Mouse (Mus musculus) large intestine, adult 2 months (tissue): Measurements from ENCODE around the gene Psmc4. TPM values are rescaled to one million over a fixed set of nuclear protein-coding genes. Genes with fewer than 3 reads are reported as not detected.
A peak's percentile ranks its signal among the peaks of the same experiment; 100 is the strongest.

Experiments
- DNase-seq: peaks from one replicate; pipeline ENCODE4 v3.0.0-alpha.2; 2012; ENCODE audit warnings: low read depth, low spot score
- WGBS: fragments of 180-500 bp; shearing (Covaris S2); methylation state at CpG from one replicate; pipeline ENCODE4 v1.1.7; 2018; 5-methylcytosine and 5-hydroxymethylcytosine counted together
- polyA plus RNA-seq: library from polyadenylated mRNA; depleted of rRNA; stranded (reverse); fragments of >200 nt; gene quantifications from 2 replicates; pipeline ENCODE4 v1.2.3, GENCODE M21; 2012; rRNA removed

Gene Psmc4
- 124 and 133 TPM in 2 replicates for polyA plus RNA-seq

GRCm38 (mm10) chr7:28049476-28050409 lies at the start of gene Psmc4:
Gene Psmc4 (minus strand): TSS chr7:28050101.
- DNase-seq = peak; percentile 96
- under 1% methylated on average over 52 of the region's 52 CpGs for WGBS

DNA sequence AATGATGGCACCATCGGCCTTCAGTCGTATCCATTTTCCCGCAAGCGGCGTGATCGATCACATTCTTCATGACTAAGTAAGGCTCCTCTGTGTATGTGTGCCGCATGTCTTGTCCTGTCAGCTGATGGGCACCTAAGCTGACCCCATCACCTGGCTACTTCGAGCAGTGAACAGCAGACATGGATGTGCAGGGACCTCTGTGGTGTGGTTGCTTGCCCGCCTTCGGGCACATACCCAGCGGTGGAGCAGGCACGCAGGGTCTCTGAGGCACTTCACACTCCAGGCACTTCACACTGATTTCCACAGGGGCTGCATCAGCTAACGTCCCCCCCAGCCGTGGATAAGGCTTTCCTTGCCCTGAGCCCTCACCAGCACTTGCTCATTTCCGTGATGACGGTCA lies 49.2 kb upstream of the Psmc4 start:
- no peak for DNase-seq
- 95% methylated on average over 16 of the region's 16 CpGs for WGBS

GRCm38 (mm10) chr7:28093541-28093940 lies 43.6 kb upstream of the Psmc4 start:
- WGBS = 51% methylated on average over 11 of the region's 11 CpGs
- DNase-seq = no peak

- no peak for DNase-seq
- WGBS = 87% methylated on average over 16 of the region's 16 CpGs
Measured at GRCm38 (mm10) chr7:28086236-28086635, 36.3 kb upstream of the Psmc4 start.

DNA sequence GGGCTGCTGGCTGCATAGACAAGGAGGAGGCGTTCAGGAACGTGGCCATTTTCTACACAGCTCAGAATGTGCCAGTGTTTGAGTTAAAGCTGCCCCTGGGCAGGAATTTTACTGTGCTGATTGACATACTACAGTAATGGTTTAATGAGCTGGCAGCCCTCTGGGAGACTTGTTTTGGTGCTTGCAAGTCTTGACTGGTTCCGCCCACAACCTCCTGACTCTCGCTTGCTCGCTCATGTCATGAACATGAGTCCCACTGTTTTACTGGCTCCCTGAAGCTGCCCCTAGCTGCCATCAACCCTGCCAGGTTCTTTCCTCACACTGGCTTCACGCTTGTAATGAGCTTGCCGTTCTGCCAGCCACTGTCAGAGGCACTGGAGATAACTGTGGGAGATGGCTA lies 34.3 kb upstream of the Psmc4 start:
- no peak for DNase-seq
- WGBS = 70% methylated on average over 7 of the region's 7 CpGs

DNA sequence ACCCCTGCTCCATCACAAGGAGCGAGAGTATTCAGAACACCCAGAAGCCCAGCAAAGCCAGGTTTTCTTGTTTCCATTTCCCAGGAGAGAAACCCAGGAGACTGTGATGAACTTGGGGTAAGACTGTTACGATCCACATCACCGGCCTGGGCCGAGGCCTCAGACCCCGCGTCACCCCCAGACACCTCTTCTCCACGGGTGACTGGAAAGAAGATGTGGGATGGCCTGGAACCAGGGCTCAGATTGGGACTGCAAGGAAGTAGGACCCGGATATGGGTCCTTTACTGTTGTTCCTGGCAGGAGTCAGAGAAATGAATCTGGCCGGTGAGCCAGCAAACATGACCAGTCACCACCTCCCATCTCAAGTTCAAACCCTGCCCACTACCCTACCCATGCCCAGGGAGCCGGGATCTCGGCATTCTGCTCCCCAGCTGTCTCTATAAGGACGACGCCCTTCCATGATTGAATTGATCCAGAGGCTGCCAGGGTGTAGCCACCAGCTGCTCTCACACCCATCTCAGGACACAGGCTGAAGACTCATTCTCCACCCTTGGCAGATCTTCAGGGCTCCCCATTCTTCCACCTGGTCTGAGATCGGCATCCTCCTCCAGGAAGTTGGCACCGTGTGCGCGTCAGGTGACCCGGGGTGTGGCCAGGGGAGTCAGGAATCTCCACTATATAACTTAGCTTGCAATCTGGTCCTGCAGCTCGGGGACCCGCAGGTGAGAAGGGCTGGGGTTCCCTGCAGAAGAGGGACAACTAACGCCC lies 20.8 kb upstream of the Psmc4 start, which contains the start of gene Fcgbp:
Gene Fcgbp (plus strand): TSS at position 706 of the 768 bp plus-strand sequence.
- 42% methylated on average over 21 of the region's 21 CpGs for WGBS
- peak; percentile 72 for DNase-seq

- WGBS = 40% methylated on average over 3 of the region's 3 CpGs
- no peak for DNase-seq
Measured at GRCm38 (mm10) chr7:28069546-28070172, 19.8 kb upstream of the Psmc4 start.

DNA sequence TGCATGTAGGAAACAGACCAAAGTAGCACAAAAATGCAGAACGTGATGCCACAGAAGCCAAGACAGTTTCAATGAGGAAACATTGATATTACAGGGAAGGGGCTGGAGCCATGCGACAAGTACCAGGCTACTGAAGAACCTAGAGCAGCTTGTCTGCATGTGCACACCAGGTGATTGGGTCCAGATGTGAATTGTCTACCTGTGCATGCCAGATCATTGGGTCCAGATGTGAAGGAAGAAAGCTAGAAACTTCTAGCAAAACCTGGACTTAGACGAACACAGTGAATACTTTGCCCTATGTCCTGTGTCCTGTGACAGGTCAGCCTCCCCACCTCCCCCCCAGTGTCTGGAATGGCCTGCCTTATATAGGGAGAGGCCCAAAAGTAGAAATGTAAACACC lies 18.8 kb upstream of the Psmc4 start:
- 71% methylated on average over 3 of the region's 3 CpGs for WGBS
- no peak for DNase-seq

DNA sequence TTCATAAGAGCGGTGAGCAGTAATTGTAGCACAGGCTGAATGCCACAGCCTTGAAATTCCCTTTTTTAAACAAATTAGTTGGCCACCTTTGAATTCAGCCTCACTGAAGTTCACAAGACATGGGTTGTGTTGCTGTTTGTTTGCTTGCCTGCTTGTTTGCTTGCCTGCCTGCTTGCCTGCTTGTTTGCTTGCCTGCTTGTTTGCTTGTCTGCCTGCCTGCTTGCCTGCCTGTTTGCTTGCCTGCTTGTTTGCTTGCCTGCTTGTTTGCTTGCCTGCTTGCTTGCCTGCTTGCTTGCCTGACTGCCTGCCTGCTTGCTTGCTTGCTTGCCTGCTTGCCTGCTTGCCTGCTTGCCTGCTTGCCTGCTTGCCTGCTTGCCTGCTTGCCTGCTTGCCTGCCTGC lies 10.1 kb upstream of the Psmc4 start:
- no peak for DNase-seq
- 95% methylated on average over 1 of the region's 1 CpGs for WGBS

DNA sequence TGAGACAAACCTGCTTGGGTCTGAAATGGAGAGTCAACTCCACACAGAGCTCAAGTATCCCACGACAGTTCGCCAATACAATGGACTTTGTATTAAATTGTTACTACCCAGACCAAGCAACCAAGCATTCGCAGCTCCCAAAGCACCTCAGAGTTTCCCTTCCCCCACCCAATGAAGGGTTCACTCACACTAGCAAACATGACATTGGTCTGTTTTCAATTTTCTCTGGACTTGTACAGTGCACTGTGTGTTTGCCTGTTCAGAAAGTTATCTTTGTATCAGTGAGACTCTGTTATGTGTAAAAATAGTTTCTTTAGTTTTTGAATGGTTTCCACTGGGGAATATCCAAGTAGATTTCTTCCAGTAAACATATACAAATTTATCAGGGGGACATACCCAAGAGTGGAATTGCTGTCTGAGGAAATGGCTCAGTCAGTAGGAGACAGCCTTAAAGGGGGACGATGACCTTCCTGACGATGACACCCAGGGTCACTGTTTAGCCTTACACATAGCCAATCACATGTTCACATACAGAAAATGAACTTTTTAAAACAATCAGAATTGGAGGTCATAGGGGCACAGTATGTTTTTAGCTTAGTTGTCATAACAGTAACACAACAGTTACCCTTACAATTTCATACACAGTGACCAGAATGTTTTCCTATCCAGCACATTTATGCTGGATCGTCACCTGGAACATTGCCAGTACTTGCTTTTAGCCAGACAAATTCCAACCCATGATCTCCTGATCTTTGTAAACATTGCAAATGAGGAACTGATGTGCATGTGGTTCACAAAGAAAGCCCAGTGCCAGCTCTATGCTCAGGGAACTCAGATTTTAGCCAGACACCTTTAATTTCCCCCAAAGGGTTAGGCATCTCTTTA lies 3.4 kb upstream of the Psmc4 start:
- 69% methylated on average over 6 of the region's 6 CpGs for WGBS

DNA sequence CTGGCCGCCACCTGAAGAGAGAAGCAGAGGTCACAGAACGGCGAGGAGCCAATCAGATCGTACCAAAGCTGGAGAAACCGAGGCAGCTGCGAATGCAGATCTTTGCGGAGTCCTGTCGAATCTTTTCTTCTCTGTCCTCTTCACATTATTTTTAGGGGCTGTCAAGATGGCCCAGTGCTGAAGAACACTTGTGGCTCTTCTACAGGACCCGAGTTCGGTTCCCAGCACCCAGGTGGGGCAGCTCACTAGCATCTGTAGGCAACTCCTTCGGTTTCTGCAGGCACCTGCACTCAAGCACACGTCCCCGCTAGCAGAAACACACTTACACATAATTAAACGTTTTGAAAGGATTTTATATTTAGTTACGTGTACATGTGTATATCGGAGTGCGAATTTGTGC lies 683 bp upstream of the Psmc4 start:
- DNase-seq = no peak

More for the DNA sequence above, 3.4 kb upstream of the Psmc4 start:
- no peak for DNase-seq

DNA sequence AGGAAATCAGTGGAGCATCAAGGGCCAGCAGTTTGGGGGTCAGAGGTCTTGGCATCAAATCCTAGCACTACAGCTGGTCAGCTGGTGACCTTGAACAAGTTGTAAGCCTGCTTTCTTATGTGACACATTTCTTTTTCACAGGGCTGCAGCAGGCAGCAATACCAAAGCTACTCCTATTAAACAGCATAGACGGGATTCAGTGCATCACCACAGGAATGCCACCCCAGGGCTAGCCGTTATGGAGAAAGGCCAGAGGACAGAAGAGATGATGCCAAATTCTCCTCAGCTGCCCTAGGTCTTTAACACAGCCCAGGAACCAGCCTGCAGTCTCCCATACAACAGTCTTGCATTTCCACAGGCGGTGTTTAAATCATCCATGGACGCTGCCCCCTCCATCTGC lies 5.4 kb downstream of the Psmc4 start:
- WGBS = 83% methylated on average over 4 of the region's 4 CpGs
- no peak for DNase-seq

More for the DNA sequence above, 683 bp upstream of the Psmc4 start:
- WGBS = 57% methylated on average over 17 of the region's 17 CpGs

DNA sequence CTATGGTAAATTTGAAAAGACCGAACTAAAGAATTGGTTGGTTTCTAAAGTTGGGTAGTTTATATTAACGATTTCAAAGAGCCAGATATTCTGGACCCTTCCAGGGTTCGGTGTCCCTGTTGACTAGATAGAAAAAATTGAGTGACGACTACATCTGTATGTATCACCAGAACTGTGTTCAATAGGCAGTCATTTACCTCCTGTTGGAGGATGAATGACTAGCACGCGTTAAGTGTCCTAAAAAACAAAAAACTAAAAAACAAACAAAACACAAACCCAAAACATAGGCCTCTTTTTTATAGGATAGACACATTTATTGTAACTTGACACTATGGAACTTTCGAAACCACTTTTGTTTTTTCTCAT lies 35.5 kb downstream of the Psmc4 start:
- DNase-seq = no peak
- WGBS = 19% methylated on average over 7 of the region's 7 CpGs

DNA sequence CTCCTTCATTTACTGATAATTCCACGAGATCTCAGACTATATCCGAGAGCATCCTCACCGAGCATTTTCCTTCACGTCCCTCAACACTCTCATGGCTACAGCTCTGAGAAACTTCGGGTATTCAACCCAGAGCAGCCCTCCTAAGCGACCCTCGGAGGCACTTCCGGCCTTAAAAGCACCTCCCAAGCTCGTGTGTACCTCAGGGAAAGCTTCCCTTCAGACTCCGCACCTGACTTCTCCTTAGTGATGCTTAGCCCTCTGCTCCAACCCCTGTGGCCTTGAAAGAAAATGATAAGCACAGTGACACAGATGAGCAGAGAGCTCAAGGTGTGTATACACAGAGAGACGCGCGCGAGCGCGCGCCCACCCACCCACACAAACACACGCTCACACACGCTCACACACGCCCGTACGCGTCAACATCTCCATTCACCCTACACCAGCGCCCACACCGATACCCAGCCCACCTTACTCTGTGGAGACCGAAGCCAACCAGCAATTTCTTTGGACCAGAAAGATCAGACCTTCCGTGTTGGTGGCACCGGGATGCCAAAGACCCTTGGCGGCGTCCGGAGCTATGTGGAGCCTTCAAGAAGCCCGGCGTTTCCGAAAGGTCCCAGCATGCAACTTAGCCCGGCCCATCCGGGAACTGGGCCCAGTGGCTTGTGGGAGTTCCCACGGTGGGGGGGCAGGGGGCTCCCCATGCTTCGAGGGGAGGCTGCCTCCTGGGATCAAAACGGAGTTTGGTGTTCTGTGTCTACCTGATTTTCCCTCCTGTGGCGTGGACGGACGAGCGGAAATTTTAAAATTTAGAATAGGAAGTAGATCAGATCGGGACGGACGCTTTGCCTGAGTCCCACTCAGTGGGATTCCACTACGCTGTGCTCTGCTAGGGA lies 36.1 kb downstream of the Psmc4 start, which contains the start of gene Zfp850:
Gene Zfp850 (minus strand): TSS at position 567 of the 896 bp plus-strand sequence.
- WGBS = under 1% methylated on average over 47 of the region's 47 CpGs
- peak; percentile 19 for DNase-seq

DNA sequence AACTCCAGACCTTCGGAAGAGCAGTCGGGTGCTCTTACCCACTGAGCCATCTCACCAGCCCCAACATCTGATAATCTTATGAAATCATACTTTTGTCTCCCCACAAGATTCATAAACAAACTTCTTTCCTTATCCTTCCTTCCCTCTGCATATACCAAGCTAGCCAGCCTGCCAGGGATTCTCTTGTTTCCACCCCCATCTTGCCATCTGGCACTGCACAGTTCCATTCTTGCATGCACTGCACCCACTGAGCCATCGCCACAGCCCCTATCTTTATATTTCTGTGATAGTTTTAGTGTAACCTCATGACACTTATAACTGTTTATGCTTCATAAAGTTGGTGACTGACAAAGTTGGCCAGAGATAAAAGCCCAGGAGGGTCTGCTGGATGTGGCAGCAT lies 39.6 kb downstream of the Psmc4 start:
- WGBS = 93% methylated on average over 3 of the region's 3 CpGs
- DNase-seq = no peak
